Mouse (Mus musculus) monocyte, adult 5-6 weeks (primary cell): Measurements from ENCODE around the gene Sem1. TPM values are rescaled to one million over a fixed set of nuclear protein-coding genes. Genes with fewer than 3 reads are reported as not detected.
"Not testable (repeated sequence)": the region's sequence is repeated elsewhere in the genome, so short reads cannot be mapped to it uniquely, and the experiment has no call there.

ENCODE experiments used
- ATAC-seq: fragments of 153-309, 156-312 bp; replicated peaks from 2 replicates; pipeline ENCODE4 v1.8.0; 2017; ENCODE audit warnings: mild to moderate bottlenecking; ENCODE audit not compliant: low TSS enrichment, insufficient number of reproducible peaks, severe bottlenecking, poor library complexity, low FRiP score
- total RNA-seq: library from RNA; stranded (forward); fragments of 200-1000, 200-491, 200-594 nt; gene quantifications from 3 replicates; pipeline ENCODE4 v1.2.3, GENCODE M21; 2017

Gene Sem1
- total RNA-seq, 1 experiment from 2014 or later: 337 TPM

DNA sequence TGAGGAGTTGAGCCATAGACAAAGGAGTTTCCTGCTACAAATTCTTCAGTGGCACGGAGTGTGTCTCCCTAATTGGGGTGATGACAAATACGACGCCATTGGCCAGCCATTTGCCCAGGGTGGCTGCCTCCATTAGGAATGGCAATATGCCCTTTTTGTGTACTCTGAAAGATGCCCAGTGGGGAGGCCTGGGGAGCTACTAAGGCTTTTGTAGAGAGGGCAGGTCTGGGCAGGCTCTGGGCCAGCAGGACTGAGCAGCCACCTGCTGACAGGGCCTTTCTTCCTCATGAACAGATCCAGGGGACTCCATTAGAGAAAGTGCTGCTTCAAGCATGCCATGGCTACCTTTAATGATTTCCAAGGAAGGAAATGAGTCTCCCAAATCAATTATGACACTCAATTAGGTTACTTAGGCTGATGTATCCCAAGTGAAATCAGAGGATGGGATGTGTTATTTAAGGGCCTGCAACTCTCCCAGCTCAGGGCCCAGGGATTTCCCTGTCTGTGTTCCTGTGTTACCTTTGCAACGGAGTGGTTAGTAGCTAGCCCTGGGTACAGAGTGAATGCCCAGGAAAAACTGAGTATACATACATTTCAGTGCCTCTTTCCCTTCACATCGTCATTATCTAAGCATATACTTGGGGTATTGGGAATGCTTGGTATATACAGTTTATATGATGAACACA is 41.5 kb downstream of the Sem1 start:
- ATAC-seq: no peak

GRCm38 (mm10) chr6:6536359-6536758 is 42.1 kb downstream of the Sem1 start:
- not testable (repeated sequence) for ATAC-seq
